Mouse (Mus musculus) midbrain, embryonic 11.5 days (tissue): ENCODE measurements at regions not wholly inside any gene's neighbourhood (a gene's known extent, or its start where the extent isn't known, plus 50 kb on each side); places are given as distances from the start of the nearest gene placed in this dataset.

Experiments
- ATAC-seq: fragments of 200-750 bp; cut with Nextera tagmentation; 2 replicates; pipeline ENCODE4 v1.8.0; 2017; ENCODE audit warnings: moderate TSS enrichment, moderate library complexity; ENCODE audit not compliant: low FRiP score
- DNase-seq: peaks from one replicate; pipeline ENCODE4 v3.0.0; 2015; ENCODE audit warnings: low spot score; ENCODE audit errors: missing footprints
- H3K27ac ChIP-seq: fragments of 300-500 bp; sonication (generic); 2 replicates; pipeline ENCODE4 v1.5.1; 2014; ENCODE audit warnings: low read depth, low read length
- H3K27me3 ChIP-seq: fragments of 300-500 bp; sonication (generic); 2 replicates; pipeline ENCODE4 v1.6.1; 2014; ENCODE audit warnings: mild to moderate bottlenecking, low read length, moderate library complexity, mixed read lengths; ENCODE audit not compliant: control insufficient read depth, insufficient read depth
- H3K36me3 ChIP-seq: fragments of 300-500 bp; sonication (generic); 2 replicates; pipeline ENCODE4 v1.6.1; 2014; ENCODE audit warnings: mild to moderate bottlenecking, low read length, moderate library complexity, mixed read lengths; ENCODE audit not compliant: control insufficient read depth, insufficient read depth
- H3K4me1 ChIP-seq: fragments of 300-500 bp; sonication (generic); 2 replicates; pipeline ENCODE4 v1.6.1; 2014; ENCODE audit warnings: low read length; ENCODE audit not compliant: control insufficient read depth, insufficient read depth
- H3K4me2 ChIP-seq: fragments of 300-500 bp; sonication (generic); 2 replicates; pipeline ENCODE4 v1.6.1; 2014; ENCODE audit warnings: mild to moderate bottlenecking, moderate library complexity
- H3K4me3 ChIP-seq: fragments of 300-500 bp; sonication (generic); 2 replicates; pipeline ENCODE4 v1.5.1; 2014; ENCODE audit warnings: low read depth, low read length
- H3K9ac ChIP-seq: fragments of 300-500 bp; sonication (generic); 2 replicates; pipeline ENCODE4 v1.6.1; 2014; ENCODE audit warnings: low read length
- H3K9me3 ChIP-seq: fragments of 300-500 bp; sonication (generic); 2 replicates; pipeline ENCODE4 v1.6.1; 2016; ENCODE audit warnings: low read length; ENCODE audit not compliant: control insufficient read depth
- WGBS: fragments of 180-500 bp; shearing (Covaris S2); extraction: QIAGEN DNeasy Blood & Tissue Kit; methylation state at CpG from one replicate; pipeline ENCODE4 v1.1.7; 2014; 5-methylcytosine and 5-hydroxymethylcytosine counted together

GRCm38 (mm10) chr3:149117018-149117683 is 126.8 kb upstream of the Adgrl2 start:
- DNase-seq (no peak), ATAC-seq (no peak)
- no peak overlapping the region for H3K4me2 ChIP-seq
- H3K9ac ChIP-seq: no peak overlapping the region
- H3K27ac ChIP-seq: no peak overlapping the region
- 71% methylated on average over 6 of the region's 6 CpGs for WGBS
- no peaks in the 10 kb centered on the region for H3K9me3 ChIP-seq
- no peaks in the 10 kb centered on the region for H3K36me3 ChIP-seq
- no peak overlapping the region for H3K4me3 ChIP-seq
- no peaks in the 10 kb centered on the region for H3K27me3 ChIP-seq
- no peaks in the 10 kb centered on the region for H3K4me1 ChIP-seq

DNA sequence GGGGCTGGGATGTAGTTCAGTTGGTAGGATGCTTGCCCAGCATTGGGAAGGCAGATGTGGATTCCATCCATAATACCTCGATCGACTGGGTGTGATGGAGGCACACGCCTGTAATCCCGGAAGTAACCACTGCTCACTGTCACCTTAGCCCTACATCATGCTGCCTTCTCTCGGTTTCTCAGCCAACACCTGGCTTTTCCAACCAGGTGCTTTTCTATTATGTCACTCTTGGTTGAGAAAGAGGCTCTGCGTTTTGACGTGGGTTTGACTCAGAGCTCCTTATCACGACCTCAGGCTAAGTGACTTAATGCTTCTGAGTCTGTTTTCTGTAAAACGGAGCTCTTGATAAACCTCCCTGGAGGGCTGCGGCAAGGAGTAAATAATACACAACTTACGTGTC is 126.2 kb upstream of the Adgrl2 start:
- DNase-seq: no peak
- no peak overlapping the region for H3K4me2 ChIP-seq
- H3K36me3 ChIP-seq: no peaks in the 10 kb centered on the region
- H3K4me1 ChIP-seq: no peaks in the 10 kb centered on the region
- no peak overlapping the region for H3K9ac ChIP-seq
- H3K27ac ChIP-seq: no peak overlapping the region
- H3K4me3 ChIP-seq: no peak overlapping the region
- ATAC-seq: no peak
- WGBS: 87% methylated on average over 11 of the region's 11 CpGs
- no peaks in the 10 kb centered on the region for H3K27me3 ChIP-seq
- H3K9me3 ChIP-seq: no peaks in the 10 kb centered on the region

- H3K27me3 ChIP-seq: no peaks in the 10 kb centered on the region
- H3K4me1 ChIP-seq: no peaks in the 10 kb centered on the region
- no peak for ATAC-seq
- no peaks in the 10 kb centered on the region for H3K36me3 ChIP-seq
- no peak overlapping the region for H3K9ac ChIP-seq
- no peak for DNase-seq
- no peak overlapping the region for H3K4me3 ChIP-seq
- WGBS: 72% methylated on average over 12 of the region's 12 CpGs
- no peaks in the 10 kb centered on the region for H3K9me3 ChIP-seq
- H3K27ac ChIP-seq: no peak overlapping the region
- H3K4me2 ChIP-seq: no peak overlapping the region
Measured at GRCm38 (mm10) chr3:149115901-149116300, 125.5 kb upstream of the Adgrl2 start.

DNA sequence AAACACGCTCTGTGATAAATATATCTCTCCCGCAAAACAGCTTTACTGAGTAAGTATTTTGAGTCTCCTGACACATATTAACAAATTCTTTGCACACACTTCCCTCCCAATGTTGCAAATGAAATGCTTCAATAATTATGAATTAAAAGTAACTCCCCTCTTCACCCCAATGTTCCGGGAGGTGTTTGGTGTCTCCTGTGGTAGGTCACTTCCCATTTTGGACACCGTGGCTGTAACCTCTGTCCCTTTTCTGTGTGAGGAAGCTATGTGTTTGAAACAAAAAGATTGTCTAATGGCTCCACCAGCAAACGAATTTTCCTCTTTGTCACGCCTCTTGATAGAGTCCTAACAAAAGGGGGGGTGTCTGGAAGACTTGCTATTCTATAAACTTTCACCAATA is 122.5 kb upstream of the Adgrl2 start:
- H3K27me3 ChIP-seq: no peaks in the 10 kb centered on the region
- H3K27ac ChIP-seq: no peak overlapping the region
- 88% methylated on average over 6 of the region's 6 CpGs for WGBS
- no peaks in the 10 kb centered on the region for H3K36me3 ChIP-seq
- no peak for ATAC-seq
- no peaks in the 10 kb centered on the region for H3K9me3 ChIP-seq
- H3K4me3 ChIP-seq: no peak overlapping the region
- H3K4me2 ChIP-seq: no peak overlapping the region
- no peaks in the 10 kb centered on the region for H3K4me1 ChIP-seq
- DNase-seq: no peak
- no peak overlapping the region for H3K9ac ChIP-seq

DNA sequence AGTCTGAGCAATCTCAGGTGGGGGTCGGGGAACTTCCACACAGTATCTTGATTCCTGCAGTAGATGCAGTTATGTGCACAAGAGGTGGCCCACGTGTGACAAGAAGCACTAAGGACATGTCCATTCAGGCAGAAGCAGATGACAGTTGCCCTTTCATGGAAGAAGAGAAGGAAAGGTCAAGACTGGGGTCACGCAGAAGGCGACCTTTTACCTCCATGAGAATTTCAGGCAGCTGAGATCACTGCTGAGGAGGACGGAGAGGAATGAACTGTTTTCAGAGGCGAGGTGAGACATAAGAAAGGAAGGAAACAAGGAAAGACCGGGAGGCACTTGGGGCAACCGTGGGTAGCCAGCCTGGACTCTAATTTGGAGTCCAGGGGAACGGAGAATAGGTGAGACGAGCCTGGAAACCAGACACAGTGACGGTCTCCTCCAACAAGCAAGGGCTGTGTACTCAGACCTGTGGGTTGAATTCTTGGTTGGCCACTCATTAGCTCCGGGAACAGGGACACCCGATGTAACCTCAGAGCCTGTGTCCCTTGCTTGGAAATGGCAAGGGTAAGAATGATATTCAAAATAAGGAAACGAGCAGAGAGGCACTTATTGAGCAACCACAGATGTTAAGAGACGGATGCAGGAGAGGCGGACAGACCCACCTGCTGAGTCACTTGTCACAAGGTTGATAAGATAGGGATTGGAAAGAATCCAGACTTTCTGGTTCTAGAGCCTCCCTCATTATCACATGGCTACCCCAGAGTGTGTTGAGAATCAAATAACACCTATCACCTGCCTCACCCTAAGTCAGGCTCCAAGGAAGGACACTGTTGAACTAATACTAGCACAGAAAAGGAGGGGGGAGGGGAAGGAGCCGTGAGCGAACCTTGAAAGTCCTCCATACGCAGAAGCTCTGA is 121.4 kb upstream of the Adgrl2 start:
- WGBS: 67% methylated on average over 19 of the region's 19 CpGs
- no peak overlapping the region for H3K4me2 ChIP-seq
- no peaks in the 10 kb centered on the region for H3K27me3 ChIP-seq
- H3K9me3 ChIP-seq: no peaks in the 10 kb centered on the region
- no peaks in the 10 kb centered on the region for H3K36me3 ChIP-seq
- no peak for DNase-seq
- ATAC-seq: no peak
- no peak overlapping the region for H3K4me3 ChIP-seq
- H3K9ac ChIP-seq: no peak overlapping the region
- H3K27ac ChIP-seq: no peak overlapping the region
- no peaks in the 10 kb centered on the region for H3K4me1 ChIP-seq

DNA sequence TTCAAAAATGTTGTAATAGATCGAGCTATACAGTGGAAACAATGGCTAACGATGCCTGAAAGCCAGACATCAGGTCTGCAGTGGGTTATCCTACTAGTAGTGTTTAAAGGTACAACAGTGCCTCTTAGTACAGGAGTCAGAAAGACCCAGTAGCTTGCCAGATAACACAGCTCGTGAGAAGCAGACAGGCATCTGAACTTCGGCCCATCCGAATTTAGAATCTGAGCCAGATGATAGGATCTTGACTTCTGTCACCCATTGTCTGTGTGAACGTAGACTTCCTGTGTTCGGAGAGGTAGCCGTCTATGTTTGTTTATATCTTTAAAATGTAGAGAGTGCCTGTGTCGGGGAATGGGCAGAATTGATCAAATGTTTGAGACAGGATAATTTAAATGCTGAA is 120.5 kb upstream of the Adgrl2 start:
- Histone ChIP-seq H3K27ac (no peak overlapping the region), H3K27me3 (no peaks in the 10 kb centered on the region), H3K4me3 (no peak overlapping the region), H3K9ac (no peak overlapping the region), H3K9me3 (no peaks in the 10 kb centered on the region), H3K4me1 (no peaks in the 10 kb centered on the region), H3K4me2 (no peak overlapping the region), H3K36me3 (no peaks in the 10 kb centered on the region)
- no peak for DNase-seq
- 71% methylated on average over 9 of the region's 9 CpGs for WGBS
- ATAC-seq: no peak

DNA sequence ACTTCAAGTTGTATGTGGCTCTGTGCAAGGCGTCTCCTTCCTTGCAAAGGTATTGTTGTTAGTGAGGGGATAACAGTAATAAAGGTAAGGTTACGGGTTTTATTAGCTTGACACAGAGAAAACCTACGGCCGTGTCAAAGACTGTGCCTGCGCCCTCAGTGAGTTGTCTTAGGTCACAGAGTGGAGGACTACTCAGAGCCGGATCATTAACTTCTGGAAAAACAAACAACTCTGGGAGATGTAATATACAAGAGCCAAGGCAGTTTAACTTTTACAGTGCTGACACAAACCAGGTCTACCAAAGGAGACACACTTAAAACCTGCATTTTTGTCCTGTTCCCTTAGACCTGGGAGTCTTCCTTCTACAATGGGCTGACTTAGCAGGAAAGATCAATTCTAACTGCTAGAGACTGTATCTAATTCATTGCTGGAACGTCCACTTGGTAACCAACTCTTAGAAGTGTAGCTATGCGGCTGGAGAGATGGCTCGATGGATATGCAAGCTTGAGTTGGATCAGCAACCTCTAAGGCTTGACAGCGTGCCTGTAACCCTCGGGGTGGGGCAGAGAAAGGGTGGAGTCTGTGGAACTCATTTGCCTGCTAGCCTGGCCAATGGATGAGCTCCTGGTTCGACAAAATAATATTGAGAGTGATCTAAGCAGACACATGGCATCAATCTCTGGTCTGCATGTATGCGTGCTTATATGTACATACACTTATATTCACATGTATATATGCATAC is 115.5 kb upstream of the Adgrl2 start:
- H3K27me3 ChIP-seq: no peaks in the 10 kb centered on the region
- 87% methylated on average over 13 of the region's 13 CpGs for WGBS
- no peaks in the 10 kb centered on the region for H3K36me3 ChIP-seq
- ATAC-seq (no peak), DNase-seq (no peak)
- no peak overlapping the region for H3K4me2 ChIP-seq
- H3K9me3 ChIP-seq: no peaks in the 10 kb centered on the region
- H3K4me3 ChIP-seq: no peak overlapping the region
- no peaks in the 10 kb centered on the region for H3K4me1 ChIP-seq
- H3K27ac ChIP-seq: no peak overlapping the region
- no peak overlapping the region for H3K9ac ChIP-seq

DNA sequence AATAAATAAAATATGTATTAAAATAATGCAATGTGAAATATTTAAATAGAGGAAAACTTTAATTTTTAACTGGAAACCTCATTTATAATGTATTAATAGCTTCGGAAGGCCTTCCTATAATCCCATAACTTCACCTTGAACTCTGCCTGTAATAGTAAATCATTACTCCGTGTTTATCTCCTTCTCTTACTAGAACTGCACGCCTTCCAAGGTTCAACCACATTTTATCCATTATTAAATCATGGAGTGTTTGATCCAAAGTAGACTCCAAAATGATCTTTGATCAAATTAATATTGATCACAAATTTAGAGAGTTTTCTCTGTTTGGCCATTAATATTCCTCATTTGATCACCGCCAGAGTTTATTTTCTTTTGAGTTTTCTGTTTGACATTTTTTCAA is 114.8 kb upstream of the Adgrl2 start:
- ATAC-seq (no peak), DNase-seq (no peak)
- no peak overlapping the region for H3K4me2 ChIP-seq
- 93% methylated on average over 4 of the region's 4 CpGs for WGBS
- no peaks in the 10 kb centered on the region for H3K9me3 ChIP-seq
- no peaks in the 10 kb centered on the region for H3K27me3 ChIP-seq
- no peaks in the 10 kb centered on the region for H3K36me3 ChIP-seq
- no peak overlapping the region for H3K9ac ChIP-seq
- no peaks in the 10 kb centered on the region for H3K4me1 ChIP-seq
- no peak overlapping the region for H3K27ac ChIP-seq
- H3K4me3 ChIP-seq: no peak overlapping the region

GRCm38 (mm10) chr3:149104080-149104479 is 113.7 kb upstream of the Adgrl2 start:
- ATAC-seq (no peak), DNase-seq (no peak)
- H3K4me2 ChIP-seq: no peak overlapping the region
- no peaks in the 10 kb centered on the region for H3K9me3 ChIP-seq
- no peak overlapping the region for H3K4me3 ChIP-seq
- H3K27ac ChIP-seq: no peak overlapping the region
- WGBS: 94% methylated on average over 6 of the region's 6 CpGs
- no peaks in the 10 kb centered on the region for H3K36me3 ChIP-seq
- H3K9ac ChIP-seq: no peak overlapping the region
- H3K27me3 ChIP-seq: no peaks in the 10 kb centered on the region
- H3K4me1 ChIP-seq: no peaks in the 10 kb centered on the region
